In genomic region chr13:107072345-107073038, GRCm38 (mm10) we compare ENCODE assay signal across 8 mouse cellular contexts. TPM values are rescaled to one million over a fixed set of nuclear protein-coding genes. Genes with fewer than 3 reads are reported as not detected.
DNase-seq lines count a peak whose midpoint lies in the region; ATAC-seq and TF ChIP-seq lines count a peak whose summit lies in the region.

No protein-coding gene starts in this region.

- DNase-seq in heart, adult 11 months, result no peak
- DNase-seq in embryo, embryonic 11 days, result peak; percentile 11
- peak; percentile 6 for DNase-seq in hindbrain, embryonic 11.5 days (ENCODE audit: low spot score)
- peak; percentile 93 for DNase-seq in midbrain, embryonic 11.5 days (ENCODE audit: low spot score, missing footprints)
- no peak for DNase-seq in thymus, adult 2 months
- DNase-seq in gastrocnemius, postnatal 25 days, result no peak

- H3K9ac ChIP-seq in heart, embryonic 15.5 days, result no peak overlapping the region
- no peak overlapping the region for H3K9ac ChIP-seq in hindbrain, embryonic 11.5 days (ENCODE audit: low read depth, low read length)
- peak overlapping the region; percentile 47; the same call in 1 of the 2 replicates for H3K9ac ChIP-seq in midbrain, embryonic 11.5 days (ENCODE audit: low read length)

- H3K9me3 ChIP-seq in heart, embryonic 15.5 days (replicated peaks), result no peaks in the 10 kb centered on the region
- no peaks in the 10 kb centered on the region for H3K9me3 ChIP-seq in hindbrain, embryonic 11.5 days (ENCODE audit: control insufficient read depth, low read length)
- no peaks in the 10 kb centered on the region for H3K9me3 ChIP-seq in midbrain, embryonic 11.5 days (ENCODE audit: control insufficient read depth, low read length)

- no peaks in the 10 kb centered on the region for H3K36me3 ChIP-seq in heart, embryonic 15.5 days
- no peaks in the 10 kb centered on the region for H3K36me3 ChIP-seq in hindbrain, embryonic 11.5 days (ENCODE audit: control insufficient read depth, insufficient read depth, low read length)
- H3K36me3 ChIP-seq in midbrain, embryonic 11.5 days (ENCODE audit: control insufficient read depth, insufficient read depth, low read length), result no peaks in the 10 kb centered on the region
- no peaks in the 10 kb centered on the region for H3K36me3 ChIP-seq in thymus, adult 2 months (ENCODE audit: control insufficient read depth, insufficient read depth, low read length)

- no peak for TF ChIP-seq CTCF in thymus, adult 2 months (IDR thresholded peaks at IDR 0.05; ENCODE audit: borderline replicate concordance, control insufficient read depth, extremely low read depth, insufficient read depth, low read length, poor library complexity)

- H3K27ac ChIP-seq in heart, embryonic 15.5 days, result no peak overlapping the region
- H3K27ac ChIP-seq in hindbrain, embryonic 11.5 days (ENCODE audit: low read depth, low read length), result no peak overlapping the region
- peak overlapping the region; percentile 4 for H3K27ac ChIP-seq in midbrain, embryonic 11.5 days (ENCODE audit: low read depth, low read length)
- no peak overlapping the region for H3K27ac ChIP-seq in thymus, adult 2 months (ENCODE audit: control insufficient read depth, insufficient read depth, low read length)

- TF ChIP-seq POLR2A in thymus, adult 2 months (IDR thresholded peaks at IDR 0.05; ENCODE audit: control insufficient read depth, extremely low read depth, insufficient read depth, low read length, poor library complexity), result no peak

- peak overlapping the region; percentile 30 for H3K4me3 ChIP-seq in heart, embryonic 15.5 days
- peak overlapping the region; percentile 14 for H3K4me3 ChIP-seq in hindbrain, embryonic 11.5 days (ENCODE audit: low read depth, low read length)
- peak overlapping the region; percentile 16; the same call in 1 of the 2 replicates for H3K4me3 ChIP-seq in midbrain, embryonic 11.5 days (ENCODE audit: low read depth, low read length)
- no peak overlapping the region for H3K4me3 ChIP-seq in thymus, adult 2 months (ENCODE audit: control insufficient read depth, insufficient read depth, low read length)

- peak overlapping the region; percentile 60 for H3K4me2 ChIP-seq in heart, embryonic 15.5 days
- peak overlapping the region; percentile 40 for H3K4me2 ChIP-seq in hindbrain, embryonic 11.5 days (replicated peaks; ENCODE audit: low read depth, low read length)
- H3K4me2 ChIP-seq in midbrain, embryonic 11.5 days, result peak overlapping the region; percentile 37

- no peaks in the 10 kb centered on the region for H3K27me3 ChIP-seq in heart, embryonic 15.5 days
- H3K27me3 ChIP-seq in hindbrain, embryonic 11.5 days (ENCODE audit: control insufficient read depth, insufficient read depth, low read length), result no peaks in the 10 kb centered on the region
- no peaks in the 10 kb centered on the region for H3K27me3 ChIP-seq in midbrain, embryonic 11.5 days (ENCODE audit: control insufficient read depth, insufficient read depth, low read length)
- no peaks in the 10 kb centered on the region for H3K27me3 ChIP-seq in thymus, adult 2 months (ENCODE audit: control insufficient read depth, insufficient read depth, low read length)

- 39% methylated on average over 11 of the region's 11 CpGs for WGBS in heart, embryonic 15.5 days
- WGBS in hindbrain, embryonic 11.5 days, result 23% methylated on average over 11 of the region's 11 CpGs
- 10% methylated on average over 11 of the region's 11 CpGs for WGBS in midbrain, embryonic 11.5 days
- 86% methylated on average over 11 of the region's 11 CpGs for WGBS in thymus, adult 2 months

- peaks cover 9% of the 10 kb centered on the region for H3K4me1 ChIP-seq in heart, embryonic 15.5 days (replicated peaks)
- H3K4me1 ChIP-seq in hindbrain, embryonic 11.5 days (replicated peaks; ENCODE audit: control insufficient read depth, insufficient read depth, low read length), result no peaks in the 10 kb centered on the region
- peaks cover 7% of the 10 kb centered on the region; the same call in 1 of the 2 replicates for H3K4me1 ChIP-seq in midbrain, embryonic 11.5 days (ENCODE audit: control insufficient read depth, insufficient read depth, low read length)
- H3K4me1 ChIP-seq in thymus, adult 2 months (replicated peaks; ENCODE audit: control insufficient read depth, insufficient read depth, low read length), result no peaks in the 10 kb centered on the region

- ATAC-seq in heart, embryonic 15.5 days (replicated peaks; ENCODE audit: insufficient number of reproducible peaks, insufficient read depth, low FRiP score, low read depth), result no peak
- peak; percentile 35; the same call in 1 of the 2 replicates for ATAC-seq in hindbrain, embryonic 11.5 days (ENCODE audit: low FRiP score)
- ATAC-seq in midbrain, embryonic 11.5 days (ENCODE audit: low FRiP score), result peak; percentile 71
- ATAC-seq in megakaryocyte, adult 5-6 weeks (ENCODE audit: poor library complexity, severe bottlenecking), result no peak

RNA-seq across cellular contexts. Expression of gene Kif2a, which starts 50.6 kb away (rescaled TPM):
- polyA plus RNA-seq in heart, embryonic 15.5 days (2015; fragmentation: Nextera tagmentation; extraction: Ambion mirVana), result 15.2 and 17.0 TPM in 2 replicates
- polyA plus RNA-seq in hindbrain, embryonic 11.5 days (2014; fragmentation: Nextera tagmentation; extraction: Ambion mirVana), result 29.7 and 30.5 TPM in 2 replicates
- polyA plus RNA-seq in midbrain, embryonic 11.5 days (2014; fragmentation: Nextera tagmentation; extraction: Ambion mirVana), result 27.8 and 30.1 TPM in 2 replicates
- polyA plus RNA-seq in thymus, adult 2 months (2012; rRNA removed), result 3.7 and 4.5 TPM in 2 replicates
- 49.5 and 80.4 TPM in 2 replicates for total RNA-seq in megakaryocyte, adult 5-6 weeks (2015)
- total RNA-seq in megakaryocyte, adult 5-6 weeks (2017), result 20.9 and 28.7 TPM in 2 replicates
- 10 to 100 TPM; 23.3 to 23.4 TPM for total RNA-seq in gastrocnemius, postnatal 25 days (2021)

Comparison
In these comparisons a context has a peak if more than half of its experiments do, and no peak if none do; other contexts are left out.
1. ATAC-seq: peak in hindbrain, embryonic 11.5 days (single experiment) and midbrain, embryonic 11.5 days (single experiment); none in heart, embryonic 15.5 days (single experiment) and megakaryocyte, adult 5-6 weeks (single experiment).
2. DNase-seq: peak in embryo, embryonic 11 days (single experiment), hindbrain, embryonic 11.5 days (single experiment) and midbrain, embryonic 11.5 days (single experiment); none in heart, adult 11 months (single experiment), thymus, adult 2 months (single experiment) and gastrocnemius, postnatal 25 days (single experiment).
3. Peak in every context shown above with its lines, with median percentiles within 50 percentile points of each other: H3K4me2 ChIP-seq.